Mouse (Mus musculus) midbrain, embryonic 15.5 days (tissue): Measurements from ENCODE around the gene Kctd3. TPM values are rescaled to one million over a fixed set of nuclear protein-coding genes. Genes with fewer than 3 reads are reported as not detected.

Experiments used
- ATAC-seq: fragments of 200-750 bp; cut with Nextera tagmentation; replicated peaks from 2 replicates; pipeline ENCODE4 v1.8.0; 2017; ENCODE audit warnings: moderate TSS enrichment
- H3K27ac ChIP-seq: fragments of 300-500 bp; sonication (generic); 2 replicates; pipeline ENCODE4 v1.5.1; 2015; ENCODE audit warnings: mild to moderate bottlenecking, inconsistent platforms
- H3K27me3 ChIP-seq: fragments of 300-500 bp; sonication (generic); replicated peaks from 2 replicates; pipeline ENCODE4 v1.6.1; 2015; ENCODE audit warnings: inconsistent platforms
- H3K36me3 ChIP-seq: fragments of 300-500 bp; sonication (generic); replicated peaks from 2 replicates; pipeline ENCODE4 v1.6.1; 2015; ENCODE audit warnings: inconsistent platforms
- H3K4me1 ChIP-seq: fragments of 300-500 bp; sonication (generic); 2 replicates; pipeline ENCODE4 v1.6.1; 2015; ENCODE audit warnings: inconsistent platforms
- H3K4me2 ChIP-seq: fragments of 300-500 bp; sonication (generic); 2 replicates; pipeline ENCODE4 v1.6.1; 2015; ENCODE audit warnings: inconsistent platforms, mild to moderate bottlenecking, moderate library complexity
- H3K4me3 ChIP-seq: fragments of 300-500 bp; sonication (generic); 2 replicates; pipeline ENCODE4 v1.5.1; 2015; ENCODE audit warnings: mild to moderate bottlenecking, inconsistent platforms
- H3K9ac ChIP-seq: fragments of 300-500 bp; sonication (generic); 2 replicates; pipeline ENCODE4 v1.6.1; 2015; ENCODE audit warnings: mild to moderate bottlenecking, inconsistent platforms
- H3K9me3 ChIP-seq: fragments of 300-500 bp; sonication (generic); 2 replicates; pipeline ENCODE4 v1.6.1; 2016; ENCODE audit warnings: inconsistent platforms
- WGBS: fragments of 180-500 bp; shearing (Covaris S2); methylation state at CpG from one replicate; pipeline ENCODE4 v1.1.7; 2015; ENCODE audit warnings: mixed read lengths; 5-methylcytosine and 5-hydroxymethylcytosine counted together
- polyA plus RNA-seq: library from polyadenylated mRNA; unstranded; fragments of >200 nt; fragmentation: Nextera tagmentation; extraction: Ambion mirVana; gene quantifications from 2 replicates; pipeline ENCODE4 v1.2.1, GENCODE M21; 2015

Gene Kctd3
- polyA plus RNA-seq, 1 experiment from 2014 or later, result 54.5 TPM

DNA sequence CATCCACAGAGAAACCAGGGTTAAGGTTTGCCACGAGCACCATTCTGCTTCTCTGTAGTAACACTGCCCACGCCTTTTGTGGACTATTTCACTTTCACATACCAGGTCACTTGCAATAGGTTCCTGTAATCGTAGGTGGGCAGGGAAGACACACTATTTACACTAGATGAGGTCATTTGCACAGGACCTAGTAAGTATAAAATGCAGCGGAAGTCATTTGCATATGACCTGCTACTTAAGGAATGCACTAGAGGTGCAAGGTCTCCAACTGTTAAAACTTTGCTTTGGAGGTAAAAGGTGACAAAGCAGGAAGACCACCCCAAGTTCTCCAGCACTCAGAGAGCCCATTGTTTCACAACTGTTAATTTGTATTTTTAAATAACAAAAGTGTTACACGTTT lies 1.4 kb downstream of the Kctd3 start:
- H3K27me3 ChIP-seq, result no peaks in the 10 kb centered on the region
- no peak overlapping the region for H3K9ac ChIP-seq
- H3K36me3 ChIP-seq, result no peaks in the 10 kb centered on the region

DNA sequence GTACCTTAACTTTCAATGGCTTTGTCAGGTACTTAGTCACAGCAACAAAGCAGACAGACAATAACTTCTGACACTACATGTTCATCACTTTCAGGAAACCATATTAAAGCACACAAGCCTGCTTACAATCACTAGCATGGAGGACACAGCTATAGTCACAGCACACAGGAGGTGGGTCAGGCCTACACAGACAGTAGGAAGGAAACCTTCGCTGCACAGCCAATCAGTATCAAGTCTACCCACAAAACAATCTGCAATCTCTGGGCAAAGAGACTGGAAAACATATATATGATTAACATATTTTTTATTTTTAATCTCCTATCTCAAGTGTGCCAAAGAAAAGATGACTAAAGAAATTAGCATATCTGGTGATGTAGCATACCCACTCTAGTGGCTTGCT lies 2.9 kb downstream of the Kctd3 start:
- H3K9me3 ChIP-seq, result no peaks in the 10 kb centered on the region
- H3K9ac ChIP-seq, result no peak overlapping the region
- no peak overlapping the region for H3K4me2 ChIP-seq
- WGBS, result 95% methylated on average over 1 of the region's 1 CpGs
- H3K36me3 ChIP-seq, result peaks cover 9% of the 10 kb centered on the region; the same call in 1 of the 2 replicates
- no peaks in the 10 kb centered on the region for H3K27me3 ChIP-seq
- H3K4me3 ChIP-seq, result no peak overlapping the region
- no peak overlapping the region for H3K27ac ChIP-seq
- peaks cover 28% of the 10 kb centered on the region for H3K4me1 ChIP-seq
- no peak for ATAC-seq

More for the DNA sequence above, 1.4 kb downstream of the Kctd3 start:
- Histone ChIP-seq H3K4me1 (peaks cover 28% of the 10 kb centered on the region), H3K4me3 (peak overlapping the region; percentile 96; the same call in 1 of the 2 replicates), H3K27ac (no peak overlapping the region), H3K4me2 (peak overlapping the region; percentile 96), H3K9me3 (no peaks in the 10 kb centered on the region)
- ATAC-seq, result no peak
- 73% methylated on average over 5 of the region's 5 CpGs for WGBS

DNA sequence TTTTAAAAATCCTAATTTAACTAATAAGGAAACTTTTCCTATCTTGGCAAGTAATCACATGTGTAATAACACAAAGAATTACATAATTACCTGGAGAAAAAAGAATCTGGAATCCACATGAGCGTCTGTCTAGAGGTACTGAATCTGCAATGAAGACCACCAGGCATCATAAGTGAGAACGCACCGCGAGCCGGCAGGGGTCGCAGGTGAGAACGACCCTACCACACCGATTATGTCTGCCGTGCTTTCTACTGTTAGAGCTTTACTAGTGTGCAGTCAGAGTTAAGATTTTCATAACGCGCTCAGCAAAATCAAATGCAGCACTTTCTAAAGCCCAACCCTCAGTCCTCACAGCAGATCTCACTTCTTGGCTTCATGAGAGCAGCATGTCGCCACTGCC lies 5.8 kb downstream of the Kctd3 start:
- Histone ChIP-seq H3K9ac (no peak overlapping the region), H3K4me2 (no peak overlapping the region), H3K4me1 (peaks cover 26% of the 10 kb centered on the region), H3K27ac (no peak overlapping the region), H3K4me3 (no peak overlapping the region), H3K36me3 (peaks cover 12% of the 10 kb centered on the region; the same call in 1 of the 2 replicates), H3K27me3 (no peaks in the 10 kb centered on the region), H3K9me3 (no peaks in the 10 kb centered on the region)
- WGBS, result 93% methylated on average over 12 of the region's 12 CpGs
- ATAC-seq, result no peak

DNA sequence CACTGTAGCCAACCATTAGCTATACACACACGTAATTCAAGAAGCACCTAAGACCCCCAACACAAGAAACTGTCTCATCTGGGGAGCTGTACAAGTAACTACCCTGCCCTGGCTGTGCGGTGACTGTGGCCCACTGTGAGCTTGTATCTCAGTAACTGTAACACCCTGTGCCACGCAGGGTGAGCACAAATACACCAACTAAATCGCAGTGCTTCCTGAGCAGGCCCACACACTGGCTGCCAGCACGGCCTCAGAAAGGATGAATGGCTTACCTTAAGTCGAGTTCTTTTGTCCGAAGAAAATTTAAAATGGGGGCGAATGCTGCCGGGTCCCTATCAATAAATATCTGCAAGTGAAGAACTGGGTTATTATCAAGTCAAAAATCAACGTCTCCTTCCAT lies 7.7 kb downstream of the Kctd3 start:
- no peaks in the 10 kb centered on the region for H3K9me3 ChIP-seq
- H3K9ac ChIP-seq, result no peak overlapping the region
- ATAC-seq, result no peak
- H3K27ac ChIP-seq, result no peak overlapping the region
- H3K4me3 ChIP-seq, result no peak overlapping the region
- no peaks in the 10 kb centered on the region for H3K27me3 ChIP-seq
- peaks cover 27% of the 10 kb centered on the region; the same call in 1 of the 2 replicates for H3K36me3 ChIP-seq
- peaks cover 8% of the 10 kb centered on the region for H3K4me1 ChIP-seq
- H3K4me2 ChIP-seq, result no peak overlapping the region
- WGBS, result 89% methylated on average over 10 of the region's 10 CpGs

DNA sequence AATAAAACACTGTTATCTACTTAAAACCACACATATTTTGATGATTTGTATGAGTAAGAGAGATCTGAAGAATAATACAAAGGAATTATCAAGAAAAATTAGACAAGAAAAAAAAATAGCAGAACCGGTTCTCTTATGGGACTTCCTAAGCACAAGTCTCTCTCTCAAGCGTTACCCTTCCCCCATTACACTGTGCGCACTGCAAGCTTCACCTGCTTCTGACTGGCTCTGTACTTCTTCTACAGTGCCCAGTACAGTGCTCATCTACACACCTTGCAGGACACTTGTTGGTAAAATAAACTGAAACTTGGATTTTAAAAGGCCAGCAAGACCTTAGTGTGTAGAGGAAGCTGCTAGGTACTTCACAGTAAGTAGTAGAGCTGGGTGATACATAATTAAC lies 9.7 kb downstream of the Kctd3 start:
- Histone ChIP-seq H3K9ac (no peak overlapping the region), H3K4me3 (no peak overlapping the region), H3K4me2 (no peak overlapping the region), H3K36me3 (peaks cover 27% of the 10 kb centered on the region; the same call in 1 of the 2 replicates), H3K27ac (no peak overlapping the region), H3K27me3 (no peaks in the 10 kb centered on the region), H3K9me3 (no peaks in the 10 kb centered on the region), H3K4me1 (no peaks in the 10 kb centered on the region)
- no peak for ATAC-seq
- 97% methylated on average over 3 of the region's 3 CpGs for WGBS

DNA sequence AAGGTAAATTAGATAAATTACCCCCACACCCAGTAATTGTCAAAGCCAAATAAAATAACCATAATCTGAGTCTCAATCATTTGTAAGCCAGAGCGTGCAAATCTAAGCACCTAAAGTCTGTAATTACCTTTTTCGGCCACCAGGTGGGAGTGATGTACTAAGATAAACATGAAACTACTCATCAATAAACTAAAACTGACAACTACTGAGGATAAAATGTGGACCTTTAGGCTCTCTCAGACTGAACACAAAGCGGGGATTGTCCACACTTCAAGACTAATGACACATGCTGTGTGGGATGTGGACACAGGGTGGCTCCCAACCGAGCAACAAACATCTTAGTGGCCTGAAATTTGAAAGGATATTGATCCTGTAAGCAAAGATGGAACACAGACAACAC lies 14.4 kb downstream of the Kctd3 start:
- no peak overlapping the region for H3K9ac ChIP-seq
- H3K4me3 ChIP-seq, result no peak overlapping the region
- H3K4me2 ChIP-seq, result no peak overlapping the region
- 0 out of 2 replicates have a peak, but pooled peaks have one; percentile 14 for ATAC-seq
- H3K9me3 ChIP-seq, result no peaks in the 10 kb centered on the region
- no peaks in the 10 kb centered on the region for H3K4me1 ChIP-seq
- H3K36me3 ChIP-seq, result peaks cover 29% of the 10 kb centered on the region
- H3K27me3 ChIP-seq, result no peaks in the 10 kb centered on the region
- H3K27ac ChIP-seq, result no peak overlapping the region
- 41% methylated on average over 4 of the region's 4 CpGs for WGBS

DNA sequence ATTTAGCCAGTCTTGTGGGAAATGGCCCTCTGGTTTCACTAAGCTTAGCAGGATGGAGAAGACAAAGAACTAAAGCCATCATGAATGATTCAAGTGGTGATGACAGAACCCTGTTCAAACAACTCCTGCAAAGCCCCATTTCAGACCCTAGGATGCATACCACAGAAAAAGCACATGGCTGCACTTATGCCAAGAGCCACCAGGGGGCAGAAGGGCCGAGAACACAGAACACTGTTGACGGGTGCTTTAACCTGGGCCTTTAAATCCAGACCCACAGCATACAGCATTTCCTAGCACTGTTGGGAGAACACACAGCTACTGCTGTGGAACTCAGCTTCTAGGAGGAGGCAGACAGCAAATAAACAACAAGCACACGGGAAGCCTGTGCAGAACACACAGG lies 27.6 kb downstream of the Kctd3 start:
- Histone ChIP-seq H3K4me2 (no peak overlapping the region), H3K27me3 (no peaks in the 10 kb centered on the region), H3K27ac (no peak overlapping the region), H3K4me3 (no peak overlapping the region), H3K9me3 (no peaks in the 10 kb centered on the region), H3K36me3 (peaks cover 33% of the 10 kb centered on the region), H3K9ac (no peak overlapping the region), H3K4me1 (no peaks in the 10 kb centered on the region)
- no peak for ATAC-seq
- WGBS, result 25% methylated on average over 3 of the region's 3 CpGs

DNA sequence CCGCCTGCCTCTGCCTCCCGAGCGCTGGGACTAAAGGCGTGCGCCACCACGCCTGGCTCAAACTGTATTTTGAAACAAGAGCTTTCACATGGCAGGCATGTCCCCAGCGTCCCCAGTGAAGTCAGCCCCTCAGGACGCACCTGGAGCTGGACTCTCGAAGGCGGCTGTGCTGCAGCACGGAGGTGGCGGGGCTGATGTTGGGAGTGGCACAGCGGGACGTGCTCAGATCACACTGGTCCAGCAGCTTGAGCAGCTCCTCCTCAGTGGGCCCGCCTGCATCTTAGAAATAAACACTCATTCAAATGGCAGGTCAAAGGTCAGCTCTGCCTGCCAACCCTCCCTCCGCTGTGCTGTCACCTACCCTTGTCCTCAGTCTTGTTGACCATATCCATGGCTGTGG lies 33.7 kb downstream of the Kctd3 start:
- Histone ChIP-seq H3K4me3 (no peak overlapping the region), H3K9me3 (no peaks in the 10 kb centered on the region), H3K27ac (no peak overlapping the region), H3K9ac (no peak overlapping the region), H3K4me1 (no peaks in the 10 kb centered on the region), H3K27me3 (no peaks in the 10 kb centered on the region), H3K4me2 (no peak overlapping the region), H3K36me3 (peaks cover 33% of the 10 kb centered on the region)
- no peak for ATAC-seq
- WGBS, result 90% methylated on average over 16 of the region's 16 CpGs

DNA sequence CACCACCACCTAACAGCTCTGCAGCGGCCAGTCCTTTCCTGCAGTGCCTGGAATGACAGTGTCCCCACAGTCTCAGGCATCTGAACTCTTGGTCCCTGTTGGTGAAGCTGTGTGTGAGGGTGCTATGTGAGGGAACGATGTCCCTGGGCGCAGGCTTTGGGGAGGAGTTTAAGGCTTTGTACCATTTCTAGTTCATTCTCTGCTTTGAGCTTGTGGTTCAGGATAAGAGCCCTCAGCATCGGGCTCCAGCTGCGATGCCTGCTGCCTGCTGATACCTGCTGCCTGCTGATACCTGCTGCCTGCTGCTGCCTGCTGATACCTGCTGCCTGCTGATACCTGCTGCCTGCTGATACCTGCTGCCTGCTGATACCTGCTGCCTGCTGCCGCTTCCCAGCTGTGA lies 34.6 kb downstream of the Kctd3 start:
- H3K4me2 ChIP-seq, result no peak overlapping the region
- H3K4me1 ChIP-seq, result no peaks in the 10 kb centered on the region
- ATAC-seq, result no peak
- no peaks in the 10 kb centered on the region for H3K9me3 ChIP-seq
- H3K27ac ChIP-seq, result no peak overlapping the region
- 89% methylated on average over 6 of the region's 6 CpGs for WGBS
- H3K9ac ChIP-seq, result no peak overlapping the region
- H3K27me3 ChIP-seq, result no peaks in the 10 kb centered on the region
- peaks cover 36% of the 10 kb centered on the region for H3K36me3 ChIP-seq
- H3K4me3 ChIP-seq, result no peak overlapping the region

DNA sequence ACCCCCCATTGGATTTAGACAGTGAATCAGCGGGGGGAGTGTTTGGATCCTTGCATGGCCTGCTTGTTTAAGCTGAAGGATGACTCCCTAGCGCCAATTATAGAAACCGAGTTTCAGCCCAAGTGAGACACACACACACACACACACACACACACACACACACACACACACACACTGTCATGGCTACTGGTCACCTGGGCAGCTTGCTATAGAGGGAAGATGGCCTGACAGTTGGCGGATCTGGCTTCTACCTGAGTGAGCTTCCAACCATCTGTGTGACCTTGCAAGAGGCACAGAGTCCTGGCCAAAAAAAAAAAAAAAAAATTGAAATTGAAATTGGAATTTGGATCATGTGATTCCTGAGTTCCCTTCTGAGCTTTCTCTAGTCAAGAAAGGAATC lies 55.1 kb downstream of the Kctd3 start:
- H3K4me3 ChIP-seq, result no peak overlapping the region
- ATAC-seq, result no peak
- H3K27me3 ChIP-seq, result no peaks in the 10 kb centered on the region
- no peak overlapping the region for H3K27ac ChIP-seq
- H3K9ac ChIP-seq, result no peak overlapping the region
- H3K4me2 ChIP-seq, result no peak overlapping the region
- no peaks in the 10 kb centered on the region for H3K36me3 ChIP-seq
- H3K9me3 ChIP-seq, result no peaks in the 10 kb centered on the region
- WGBS, result 99% methylated on average over 4 of the region's 4 CpGs
- H3K4me1 ChIP-seq, result no peaks in the 10 kb centered on the region

DNA sequence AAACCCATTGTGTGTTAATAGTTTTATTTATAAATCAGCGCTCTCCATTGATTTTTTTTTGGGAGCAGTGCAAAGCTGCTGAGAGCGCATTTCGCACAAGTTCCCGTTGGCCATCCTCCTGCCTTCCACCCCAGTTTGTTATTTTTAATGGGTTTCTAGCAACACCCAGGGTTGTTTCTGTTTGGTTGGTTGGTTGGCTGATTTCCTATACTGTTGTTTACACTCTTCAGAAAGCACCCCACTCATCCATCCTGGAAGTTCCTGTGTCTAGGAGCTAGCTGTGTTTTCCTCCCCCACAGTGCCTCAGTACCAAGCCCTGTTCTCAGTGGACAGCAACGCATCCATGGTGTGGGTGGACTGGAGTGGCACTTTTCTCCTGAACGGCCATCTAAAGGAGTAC lies 56.5 kb downstream of the Kctd3 start:
- 91% methylated on average over 6 of the region's 6 CpGs for WGBS
- ATAC-seq, result no peak
- Histone ChIP-seq H3K9me3 (no peaks in the 10 kb centered on the region), H3K9ac (no peak overlapping the region), H3K4me3 (no peak overlapping the region), H3K4me1 (no peaks in the 10 kb centered on the region), H3K27ac (no peak overlapping the region), H3K36me3 (no peaks in the 10 kb centered on the region), H3K27me3 (no peaks in the 10 kb centered on the region), H3K4me2 (no peak overlapping the region)

DNA sequence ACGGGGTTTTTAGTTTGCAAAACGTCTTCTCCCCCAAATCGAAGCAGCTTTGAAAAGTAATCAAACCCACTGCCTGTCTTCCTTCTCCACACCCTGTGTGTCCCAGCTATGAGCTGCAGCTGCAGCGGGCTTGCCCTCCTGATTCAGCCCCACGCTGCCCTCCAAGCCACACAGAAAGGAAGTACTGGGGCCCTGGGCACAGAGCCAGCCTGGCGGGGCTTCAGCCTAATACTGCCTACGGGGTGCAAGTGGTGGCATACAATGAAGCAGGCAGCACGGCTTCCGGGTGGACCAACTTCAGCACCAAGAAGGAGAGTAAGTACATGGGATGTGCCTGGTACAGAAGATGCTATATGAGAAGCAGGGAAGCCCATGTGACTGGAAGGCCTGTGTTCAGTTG lies 59.4 kb downstream of the Kctd3 start:
- Histone ChIP-seq H3K9ac (no peak overlapping the region), H3K4me1 (no peaks in the 10 kb centered on the region), H3K27ac (no peak overlapping the region), H3K9me3 (no peaks in the 10 kb centered on the region), H3K4me3 (no peak overlapping the region), H3K27me3 (no peaks in the 10 kb centered on the region), H3K4me2 (no peak overlapping the region), H3K36me3 (no peaks in the 10 kb centered on the region)
- no peak for ATAC-seq
- WGBS, result 61% methylated on average over 9 of the region's 9 CpGs

DNA sequence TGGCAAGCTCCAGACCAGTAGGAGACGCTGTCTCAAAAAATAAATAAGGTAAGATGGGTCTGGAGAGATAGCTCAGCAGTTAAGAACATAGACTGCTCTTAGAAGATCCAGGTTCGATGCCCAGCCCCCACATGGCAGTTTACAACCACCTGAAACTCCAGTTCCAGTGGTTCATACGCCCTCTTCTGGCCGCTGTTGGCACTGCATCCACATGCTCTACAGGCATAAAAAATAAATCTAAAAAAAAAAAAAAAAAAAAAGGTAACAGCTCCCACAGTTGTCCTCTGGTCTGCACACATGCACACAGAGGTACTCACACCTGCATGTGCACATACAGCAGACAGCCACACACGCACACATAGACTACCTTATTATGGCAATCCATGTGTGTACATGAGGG lies 59.8 kb downstream of the Kctd3 start:
- no peak overlapping the region for H3K27ac ChIP-seq
- no peaks in the 10 kb centered on the region for H3K36me3 ChIP-seq
- no peak overlapping the region for H3K4me3 ChIP-seq
- H3K27me3 ChIP-seq, result no peaks in the 10 kb centered on the region
- no peak for ATAC-seq
- 71% methylated on average over 5 of the region's 5 CpGs for WGBS
- H3K9ac ChIP-seq, result no peak overlapping the region
- H3K4me2 ChIP-seq, result no peak overlapping the region
- no peaks in the 10 kb centered on the region for H3K4me1 ChIP-seq
- H3K9me3 ChIP-seq, result no peaks in the 10 kb centered on the region
